Comparison of ENCODE assay signal across 8 mouse cellular contexts in genomic region chr3:107462160-107462559, GRCm38 (mm10). TPM values are rescaled to one million over a fixed set of nuclear protein-coding genes. Genes with fewer than 3 reads are reported as not detected.
DNase-seq lines count a peak whose midpoint lies in the region; ATAC-seq and TF ChIP-seq lines count a peak whose summit lies in the region.

No protein-coding gene starts in this region.

- H3K4me3 ChIP-seq in hindbrain, embryonic 10.5 days, result no peak overlapping the region
- H3K4me3 ChIP-seq in hindbrain, embryonic 13.5 days, result no peak overlapping the region
- H3K4me3 ChIP-seq in heart, postnatal 0 days (ENCODE audit: low read depth, low read length), result no peak overlapping the region

- peak; percentile 82 for DNase-seq in hindbrain, embryonic 10.5 days (ENCODE audit: low spot score)
- DNase-seq in adrenal gland, adult 18-20 months (ENCODE audit: low spot score in 2 of 2), result peak; percentile 68 to 73
- peak; percentile 91 for DNase-seq in embryo, embryonic 10 days (ENCODE audit: low spot score)
- peak; percentile 50 for DNase-seq in heart, postnatal 0 days (ENCODE audit: low spot score)
- peak; percentile 76 to 84 for DNase-seq in layer of hippocampus, postnatal 14 days (ENCODE audit: low spot score in 2 of 2)
- peak; percentile 51 for DNase-seq in testis, postnatal 14 days (ENCODE audit: low spot score)

- H3K9ac ChIP-seq in hindbrain, embryonic 13.5 days, result no peak overlapping the region
- no peak overlapping the region for H3K9ac ChIP-seq in heart, postnatal 0 days (replicated peaks; ENCODE audit: low read depth, low read length)

- no peak overlapping the region for H3K4me2 ChIP-seq in hindbrain, embryonic 13.5 days
- H3K4me2 ChIP-seq in heart, postnatal 0 days (ENCODE audit: low read depth, low read length), result no peak overlapping the region

- TF ChIP-seq EP300 in heart, postnatal 0 days (IDR thresholded peaks at IDR 0.05; ENCODE audit: low read depth), result no peak

- TF ChIP-seq CTCF in heart, postnatal 0 days (IDR thresholded peaks at IDR 0.05; ENCODE audit: low read depth), result peak; percentile 94

- H3K27me3 ChIP-seq in hindbrain, embryonic 10.5 days (ENCODE audit: insufficient read depth, poor library complexity, severe bottlenecking), result peaks cover 80% of the 10 kb centered on the region
- H3K27me3 ChIP-seq in hindbrain, embryonic 13.5 days, result peaks cover 91% of the 10 kb centered on the region
- peaks cover 77% of the 10 kb centered on the region for H3K27me3 ChIP-seq in heart, postnatal 0 days (ENCODE audit: control insufficient read depth, insufficient read depth, low read length)

- H3K27ac ChIP-seq in hindbrain, embryonic 10.5 days, result no peak overlapping the region
- H3K27ac ChIP-seq in hindbrain, embryonic 13.5 days, result no peak overlapping the region
- no peak overlapping the region for H3K27ac ChIP-seq in heart, postnatal 0 days (ENCODE audit: low read depth)

- no peaks in the 10 kb centered on the region for H3K36me3 ChIP-seq in hindbrain, embryonic 10.5 days
- no peaks in the 10 kb centered on the region for H3K36me3 ChIP-seq in hindbrain, embryonic 13.5 days
- H3K36me3 ChIP-seq in heart, postnatal 0 days (replicated peaks; ENCODE audit: control insufficient read depth, insufficient read depth, low read length), result no peaks in the 10 kb centered on the region

- no peak for ATAC-seq in hindbrain, embryonic 13.5 days (ENCODE audit: low FRiP score)
- no peak for ATAC-seq in heart, postnatal 0 days (ENCODE audit: insufficient read depth, low read depth)
- peak; percentile 65; the same call in 1 of the 2 replicates for ATAC-seq in megakaryocyte-erythroid progenitor cell, adult 5-6 weeks (replicated peaks; ENCODE audit: low FRiP score, low TSS enrichment, poor library complexity, severe bottlenecking)

- no peaks in the 10 kb centered on the region for H3K9me3 ChIP-seq in hindbrain, embryonic 10.5 days
- H3K9me3 ChIP-seq in hindbrain, embryonic 13.5 days, result no peaks in the 10 kb centered on the region
- H3K9me3 ChIP-seq in heart, postnatal 0 days (replicated peaks; ENCODE audit: control insufficient read depth, low read length), result no peaks in the 10 kb centered on the region

- H3K4me1 ChIP-seq in hindbrain, embryonic 10.5 days (replicated peaks), result peaks cover 27% of the 10 kb centered on the region
- H3K4me1 ChIP-seq in hindbrain, embryonic 13.5 days (replicated peaks), result peaks cover 28% of the 10 kb centered on the region
- no peaks in the 10 kb centered on the region; the same call in 1 of the 2 replicates for H3K4me1 ChIP-seq in heart, postnatal 0 days (ENCODE audit: control insufficient read depth, insufficient read depth)

- 17% methylated on average over 5 of the region's 5 CpGs for WGBS in hindbrain, embryonic 10.5 days
- WGBS in hindbrain, embryonic 13.5 days, result 17% methylated on average over 5 of the region's 5 CpGs
- 13% methylated on average over 5 of the region's 5 CpGs for WGBS in heart, postnatal 0 days

RNA-seq across cellular contexts. Expression of gene Kcnc4, which starts 2.8 kb away (rescaled TPM):
- 0.09 and 0.17 TPM in 2 replicates for polyA plus RNA-seq in hindbrain, embryonic 10.5 days (2016; fragmentation: Nextera tagmentation; extraction: Ambion mirVana)
- polyA plus RNA-seq in hindbrain, embryonic 13.5 days (2015; fragmentation: Nextera tagmentation; extraction: Ambion mirVana), result 2.1 and 2.3 TPM in 2 replicates
- 10 to 100 TPM in 1 of 2 experiments, 1 to 10 TPM in 1; 9.4 to 12.9 TPM for total RNA-seq in adrenal gland, adult 18-20 months (2021)
- 0.04 and 0.15 TPM in 2 replicates for total RNA-seq in heart, postnatal 0 days (2014; rRNA removed; ENCODE audit: low replicate concordance)
- 0.10 and 0.20 TPM in 2 replicates for polyA plus RNA-seq in heart, postnatal 0 days (2015; fragmentation: Nextera tagmentation; extraction: Ambion mirVana)
- 10 to 100 TPM; 33.1 to 35.8 TPM for total RNA-seq in layer of hippocampus, postnatal 14 days (2021)
- not detected in 2 replicates for total RNA-seq in megakaryocyte-erythroid progenitor cell, adult 5-6 weeks (2014; fragmentation: Nextera tagmentation)
- not detected in 2 replicates for total RNA-seq in megakaryocyte-erythroid progenitor cell, adult 5-6 weeks (2017)

RNA-seq across cellular contexts. Expression of gene Slc6a17, which starts 55.7 kb away (rescaled TPM):
- 2.7 and 3.2 TPM in 2 replicates for polyA plus RNA-seq in hindbrain, embryonic 10.5 days (2016; fragmentation: Nextera tagmentation; extraction: Ambion mirVana)
- polyA plus RNA-seq in hindbrain, embryonic 13.5 days (2015; fragmentation: Nextera tagmentation; extraction: Ambion mirVana), result 10.0 and 10.6 TPM in 2 replicates
- total RNA-seq in adrenal gland, adult 18-20 months (2021), result 10 to 100 TPM in 1 of 2 experiments, 1 to 10 TPM in 1; 6.4 to 14.9 TPM
- total RNA-seq in heart, postnatal 0 days (2014; rRNA removed; ENCODE audit: low replicate concordance), result 9.7 and 22.3 TPM in 2 replicates
- polyA plus RNA-seq in heart, postnatal 0 days (2015; fragmentation: Nextera tagmentation; extraction: Ambion mirVana), result 2.4 and 3.1 TPM in 2 replicates
- total RNA-seq in layer of hippocampus, postnatal 14 days (2021), result 100 to 1,000 TPM; 281 to 304 TPM
- not detected in 2 replicates for total RNA-seq in megakaryocyte-erythroid progenitor cell, adult 5-6 weeks (2014; fragmentation: Nextera tagmentation)
- total RNA-seq in megakaryocyte-erythroid progenitor cell, adult 5-6 weeks (2017), result not detected in 2 replicates

Comparison
In these comparisons a context has a peak if more than half of its experiments do, and no peak if none do; other contexts are left out.
1. RNA of gene Slc6a17, which starts 55.7 kb away (total RNA-seq): 281 to 304 TPM in layer of hippocampus, postnatal 14 days; 6.4 to 14.9 TPM in adrenal gland, adult 18-20 months, 9.7 to 22.3 TPM in heart, postnatal 0 days and not detected in megakaryocyte-erythroid progenitor cell, adult 5-6 weeks; every median in the first group is over 10 times any median in the second.
2. Peak in every context shown above with its lines, with median percentiles within 50 percentile points of each other: DNase-seq.